Mouse (Mus musculus) embryonic fibroblast, embryonic 13.5 days (primary cell): ENCODE data around the gene Glb1. TPM values are rescaled to one million over a fixed set of nuclear protein-coding genes. Genes with fewer than 3 reads are reported as not detected.
A peak's percentile ranks its signal among the peaks of the same experiment; 100 is the strongest.

ENCODE experiments used
- H3K27ac ChIP-seq: 2 replicates; pipeline ENCODE4 v1.5.1; 2012; ENCODE audit warnings: low read length, control low read depth, inconsistent platforms; ENCODE audit not compliant: insufficient read depth
- H3K4me1 ChIP-seq: 2 replicates; pipeline ENCODE4 v1.6.1; 2011; ENCODE audit warnings: low read length; ENCODE audit not compliant: control insufficient read depth, insufficient read depth
- H3K4me3 ChIP-seq: 2 replicates; pipeline ENCODE4 v1.5.1; 2011; ENCODE audit warnings: mild to moderate bottlenecking, control low read depth, low read length; ENCODE audit not compliant: insufficient read depth
- CTCF ChIP-seq: IDR thresholded peaks from 2 replicates; pipeline ENCODE4 v1.5.1; 2011; ENCODE audit warnings: mild to moderate bottlenecking, control low read depth, low read length, moderate library complexity, borderline replicate concordance; ENCODE audit not compliant: insufficient read depth
- POLR2A ChIP-seq: IDR thresholded peaks from 2 replicates; pipeline ENCODE4 v1.6.1; 2011; ENCODE audit warnings: low read depth, mild to moderate bottlenecking, control low read depth, low read length, moderate library complexity
- polyA plus RNA-seq: library from polyadenylated mRNA; stranded (reverse); fragments of >200 nt; gene quantifications from 2 replicates; pipeline ENCODE4 v1.2.4, GENCODE M21; 2011; ENCODE audit warnings: low read depth; ENCODE audit not compliant: missing spikeins, insufficient read length

Glb1 gene
- polyA plus RNA-seq, 1 experiment: 44.8 TPM

DNA sequence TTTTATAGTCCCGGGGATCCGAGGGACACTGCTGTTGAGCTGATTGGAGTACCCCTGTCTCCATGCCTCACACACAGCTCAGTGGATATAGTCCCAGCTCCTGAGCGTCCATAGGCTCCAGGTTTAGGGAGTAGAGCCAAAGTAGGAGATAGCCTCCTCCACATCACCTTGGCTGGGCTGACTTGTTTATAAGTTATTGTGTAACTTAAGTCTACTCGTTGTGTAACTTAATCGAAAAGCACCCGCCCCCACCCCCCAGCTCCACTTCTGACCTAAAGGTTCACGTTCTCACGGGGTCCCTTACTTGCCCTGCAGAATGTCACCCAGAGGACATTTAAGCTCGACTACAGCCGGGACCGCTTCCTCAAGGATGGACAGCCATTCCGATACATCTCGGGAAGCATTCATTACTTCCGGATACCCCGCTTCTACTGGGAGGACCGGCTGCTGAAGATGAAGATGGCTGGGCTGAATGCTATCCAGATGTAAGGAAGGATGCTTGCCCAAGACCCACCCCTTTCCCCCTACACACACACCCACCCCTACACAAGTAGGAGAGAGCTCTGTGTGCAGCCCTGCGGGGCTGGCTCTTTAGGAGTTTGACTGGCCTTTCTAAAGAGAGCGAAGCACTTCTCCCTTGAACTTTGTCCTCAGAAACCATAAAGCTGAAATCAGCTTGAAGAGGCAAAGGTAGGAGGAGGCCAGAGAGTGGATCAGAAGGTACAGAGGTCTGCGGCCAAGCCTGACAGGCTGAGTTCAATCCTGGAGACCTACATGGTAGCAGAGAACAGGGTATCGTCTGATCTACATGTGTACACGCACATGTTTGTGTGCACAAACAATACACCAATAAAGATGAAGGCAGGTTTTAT, 16.0 kb downstream of the Glb1 start:
- Histone ChIP-seq H3K27ac (no peak overlapping the region), H3K4me3 (no peak overlapping the region), H3K4me1 (no peaks in the 10 kb centered on the region)
- TF ChIP-seq POLR2A (no peak), CTCF (no peak)

DNA sequence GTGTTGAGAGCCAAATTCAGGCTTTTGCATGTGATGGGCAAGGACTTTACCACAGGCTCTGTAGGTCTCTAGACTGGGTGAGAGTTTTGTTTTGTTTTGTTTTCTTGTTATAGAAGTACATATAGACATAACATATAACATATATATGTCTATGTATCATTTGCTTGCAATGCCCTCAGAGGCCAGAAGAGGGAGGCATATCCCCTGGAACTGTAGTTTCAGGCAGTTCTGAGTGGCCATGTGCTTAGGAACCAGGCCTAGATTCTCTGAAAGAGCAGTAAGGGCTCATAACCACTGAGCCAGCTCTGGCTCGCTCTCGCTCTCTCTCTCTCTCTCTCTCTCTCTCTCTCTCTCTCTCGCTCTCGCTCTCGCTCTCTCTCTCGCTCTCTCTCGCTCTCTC, 17.3 kb downstream of the Glb1 start:
- TF ChIP-seq CTCF (peak; percentile 21; the same call in 1 of the 2 replicates), POLR2A (no peak)
- no peaks in the 10 kb centered on the region for H3K4me1 ChIP-seq
- no peak overlapping the region for H3K4me3 ChIP-seq
- H3K27ac ChIP-seq: no peak overlapping the region

DNA sequence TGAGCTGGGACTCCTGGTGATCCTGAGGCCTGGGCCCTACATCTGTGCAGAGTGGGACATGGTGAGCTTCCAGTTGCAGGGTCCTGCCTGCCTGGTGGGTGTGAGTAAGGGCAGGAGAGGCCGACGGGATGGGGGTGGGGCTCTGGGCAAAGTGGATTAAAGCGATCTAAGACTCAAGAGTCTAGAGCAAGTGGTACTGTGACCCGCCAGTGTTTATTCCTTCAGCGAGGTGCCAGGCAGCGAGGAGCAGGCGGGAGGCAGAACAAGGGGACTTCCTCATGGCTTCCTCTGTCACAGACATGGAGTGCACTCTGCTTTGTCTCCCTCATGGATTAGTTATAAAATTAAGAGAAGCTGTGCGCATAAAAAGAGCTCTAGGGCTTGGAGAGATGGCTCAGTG, 19.6 kb downstream of the Glb1 start:
- Histone ChIP-seq H3K27ac (no peak overlapping the region), H3K4me1 (no peaks in the 10 kb centered on the region), H3K4me3 (no peak overlapping the region)
- TF ChIP-seq CTCF: no peak
- TF ChIP-seq POLR2A: no peak

DNA sequence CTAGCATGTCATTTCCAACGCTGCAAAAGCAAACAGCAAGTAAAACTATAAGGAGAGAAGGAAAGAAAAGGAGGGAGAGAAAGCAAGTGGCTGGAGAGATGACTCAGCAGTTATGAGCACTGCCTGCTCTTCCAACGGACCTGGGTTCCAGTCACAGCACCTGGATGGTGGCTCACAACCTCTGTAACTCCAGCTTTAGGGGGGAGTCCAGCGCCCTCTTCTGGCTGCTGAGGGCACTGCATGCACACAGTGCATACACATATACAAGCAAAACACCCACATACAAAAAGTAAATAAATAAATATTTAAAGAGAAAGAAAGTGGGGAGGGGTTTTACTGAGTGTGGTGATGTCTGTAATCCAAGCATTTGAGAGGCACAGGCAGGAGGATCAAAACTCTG, 20.2 kb downstream of the Glb1 start:
- no peak overlapping the region for H3K4me3 ChIP-seq
- no peaks in the 10 kb centered on the region for H3K4me1 ChIP-seq
- no peak overlapping the region for H3K27ac ChIP-seq
- TF ChIP-seq POLR2A (no peak), CTCF (0 out of 2 replicates have a peak, but pooled peaks have one; percentile 27)

DNA sequence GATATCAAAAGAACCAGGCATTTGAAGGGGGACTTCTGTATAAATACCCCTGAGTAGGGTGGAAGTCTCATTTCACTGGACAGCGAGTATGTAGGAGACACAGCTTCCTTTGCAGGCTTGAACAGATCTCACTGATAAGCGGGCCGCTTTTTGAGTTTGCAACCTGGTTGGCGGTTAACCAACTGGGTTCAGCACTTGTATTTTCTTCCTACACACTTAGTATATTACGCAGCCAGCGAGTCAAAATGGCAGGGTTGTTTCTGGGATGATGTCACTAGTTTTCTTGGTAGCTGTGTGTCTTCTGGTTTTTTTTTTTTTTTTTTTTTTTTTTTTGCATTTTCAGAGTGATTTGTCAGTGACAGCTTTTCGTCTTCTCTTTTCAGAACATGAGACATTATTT, 20.9 kb downstream of the Glb1 start:
- no peak overlapping the region for H3K27ac ChIP-seq
- H3K4me3 ChIP-seq: no peak overlapping the region
- no peaks in the 10 kb centered on the region for H3K4me1 ChIP-seq
- TF ChIP-seq POLR2A (no peak), CTCF (no peak)

DNA sequence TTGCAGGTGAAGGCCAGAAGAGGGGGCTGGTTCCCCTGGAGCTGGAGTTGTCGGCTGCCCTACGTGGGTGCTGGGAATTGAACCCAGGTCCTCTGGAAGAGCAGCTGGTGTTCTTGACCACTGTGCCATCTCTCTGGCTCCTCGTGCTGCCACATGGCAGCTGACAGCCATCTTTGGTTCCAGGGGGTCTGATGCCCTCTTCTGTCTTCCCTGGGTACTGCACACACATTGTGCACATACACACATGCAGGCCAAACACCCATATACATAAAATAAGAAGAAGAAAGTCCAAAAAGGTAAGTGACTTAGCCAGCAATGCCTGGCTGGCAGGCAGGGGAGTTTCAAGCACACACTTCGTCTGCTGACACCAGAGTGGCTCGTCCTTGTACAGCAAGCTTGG, 24.7 kb downstream of the Glb1 start:
- H3K27ac ChIP-seq: no peak overlapping the region
- TF ChIP-seq POLR2A: no peak
- TF ChIP-seq CTCF: no peak
- no peak overlapping the region for H3K4me3 ChIP-seq

DNA sequence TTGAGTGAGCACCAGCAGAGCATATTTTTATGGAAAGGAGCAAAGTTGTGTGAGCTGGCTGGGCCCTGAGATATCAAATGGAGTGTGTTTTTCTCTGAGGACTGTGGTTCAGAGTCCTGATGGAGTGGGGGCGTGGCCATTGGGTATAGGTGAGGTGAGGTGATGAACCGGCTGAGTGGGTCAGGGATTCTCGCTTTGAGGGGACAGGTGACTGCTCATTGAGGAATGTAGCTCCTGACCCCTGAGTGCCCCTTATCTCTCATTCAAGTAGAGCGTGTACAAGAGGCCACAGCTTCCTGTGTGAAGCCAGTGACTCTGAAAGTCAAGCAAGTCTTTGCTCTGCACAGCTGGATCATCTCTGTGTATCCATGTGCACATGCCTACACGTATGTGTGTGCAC, 25.3 kb downstream of the Glb1 start:
- Histone ChIP-seq H3K27ac (no peak overlapping the region), H3K4me3 (no peak overlapping the region), H3K4me1 (no peaks in the 10 kb centered on the region)
- TF ChIP-seq CTCF: no peak
- TF ChIP-seq POLR2A: no peak

More for the DNA sequence above, 24.7 kb downstream of the Glb1 start:
- no peaks in the 10 kb centered on the region for H3K4me1 ChIP-seq

DNA sequence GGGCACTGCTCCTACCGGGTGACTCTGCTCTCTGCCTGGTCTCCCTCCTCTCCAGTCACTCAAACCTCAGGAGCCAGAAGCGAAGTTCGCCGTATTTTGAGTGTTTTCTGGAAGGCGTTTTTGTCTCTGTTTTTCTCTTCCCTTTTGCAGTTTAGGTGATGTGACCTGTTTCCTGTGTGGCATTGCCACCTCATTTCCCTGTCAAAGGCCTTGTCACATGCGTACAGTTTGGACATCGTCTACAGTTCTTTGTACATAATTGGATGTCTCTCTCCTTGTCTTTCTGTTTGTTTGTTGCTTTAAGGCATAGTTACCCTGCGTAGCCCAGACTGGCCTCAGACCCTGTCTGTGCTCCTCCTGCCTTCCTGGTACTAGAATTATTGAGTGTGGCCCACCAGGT, 26.5 kb downstream of the Glb1 start:
- Histone ChIP-seq H3K4me3 (no peak overlapping the region), H3K4me1 (no peaks in the 10 kb centered on the region), H3K27ac (no peak overlapping the region)
- TF ChIP-seq POLR2A (no peak), CTCF (no peak)

DNA sequence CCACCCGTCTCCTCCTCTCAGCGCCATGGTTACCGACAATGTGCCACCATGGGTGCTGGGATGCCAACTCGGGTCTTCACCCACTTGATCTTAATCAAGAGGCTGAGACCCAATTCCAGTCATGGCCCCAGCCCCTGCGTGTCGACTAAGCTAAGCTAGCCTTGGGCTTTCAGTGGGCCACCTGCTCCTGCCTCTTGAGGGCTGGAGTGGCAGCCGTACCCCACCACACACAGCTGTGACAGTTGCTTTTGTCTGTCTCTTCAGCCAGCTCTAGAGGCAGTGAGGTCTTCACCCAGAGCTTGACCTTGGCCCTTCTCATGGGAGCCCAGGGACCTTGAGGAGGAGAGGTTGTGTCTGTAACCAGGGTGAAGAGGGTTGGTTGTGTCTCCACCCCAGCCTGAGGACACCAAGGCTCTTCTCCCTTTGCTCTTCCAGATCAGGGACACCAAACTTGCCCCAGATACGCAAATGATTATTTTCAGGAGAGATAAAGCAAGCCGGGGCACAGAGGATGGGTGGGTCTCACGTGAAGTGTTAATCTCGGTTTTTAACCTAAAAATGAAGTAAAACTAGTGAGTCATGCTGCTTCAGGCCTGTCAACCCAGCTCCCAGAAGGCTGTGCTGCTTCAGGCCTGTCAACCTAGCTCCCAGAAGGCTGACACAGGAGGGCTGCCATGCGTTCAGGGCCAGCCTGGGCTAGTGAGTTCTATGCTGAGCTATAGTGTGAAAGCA, 27.4 kb downstream of the Glb1 start:
- no peak overlapping the region for H3K4me3 ChIP-seq
- no peak overlapping the region for H3K27ac ChIP-seq
- no peaks in the 10 kb centered on the region for H3K4me1 ChIP-seq
- no peak for TF ChIP-seq POLR2A
- TF ChIP-seq CTCF: no peak

DNA sequence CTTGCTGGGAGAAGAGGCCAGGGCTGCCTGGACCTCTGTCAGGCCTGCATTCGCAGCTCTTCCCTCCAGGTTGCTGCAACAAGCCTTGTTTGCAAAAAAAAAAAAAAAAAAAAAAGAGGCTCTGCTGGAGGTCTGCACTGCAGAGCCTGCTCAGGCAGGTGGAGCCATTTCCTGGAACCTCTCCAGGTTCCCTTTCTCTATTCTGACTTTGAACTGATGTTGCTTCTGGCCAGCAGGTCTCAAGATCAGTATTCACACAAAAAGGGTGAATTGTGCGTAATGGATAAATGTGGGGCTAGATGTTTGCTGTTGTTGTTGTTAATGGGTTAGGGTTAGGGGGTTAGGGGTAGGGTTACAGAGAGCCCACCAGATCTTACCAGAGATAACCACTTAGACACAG, 34.8 kb downstream of the Glb1 start:
- Histone ChIP-seq H3K27ac (no peak overlapping the region), H3K4me3 (no peak overlapping the region), H3K4me1 (no peaks in the 10 kb centered on the region)
- TF ChIP-seq CTCF (no peak), POLR2A (no peak)

DNA sequence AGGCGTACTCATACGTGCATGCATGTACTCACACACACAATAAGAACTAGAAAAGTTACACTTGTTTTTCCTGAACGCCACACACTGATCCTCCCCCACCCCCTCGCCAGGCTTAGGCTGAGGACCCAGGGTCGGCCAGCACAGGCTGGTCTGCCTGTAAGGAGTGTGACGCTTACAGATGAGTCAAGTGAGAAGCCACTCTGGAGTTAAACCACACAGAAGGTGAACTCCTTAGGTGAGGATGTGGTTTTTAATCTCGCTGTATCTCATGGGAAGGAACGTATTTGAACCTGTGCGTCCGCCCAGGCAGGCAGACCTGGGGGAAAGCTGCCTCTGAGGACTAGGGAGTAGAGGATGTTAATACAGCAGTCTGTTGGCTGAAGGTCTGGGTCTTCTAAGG, 39.7 kb downstream of the Glb1 start:
- Histone ChIP-seq H3K27ac (no peak overlapping the region), H3K4me3 (no peak overlapping the region), H3K4me1 (no peaks in the 10 kb centered on the region)
- TF ChIP-seq POLR2A (no peak), CTCF (no peak)
